Mouse (Mus musculus) urinary bladder, adult 2 months (tissue): ENCODE measurements around the gene Prkcq. TPM values are rescaled to one million over a fixed set of nuclear protein-coding genes. Genes with fewer than 3 reads are reported as not detected.

Experiments used
- DNase-seq: peaks from one replicate; pipeline ENCODE4 v3.0.0; 2022; ENCODE audit warnings: low spot score
- polyA plus RNA-seq: library from polyadenylated mRNA; depleted of rRNA; stranded (reverse); fragments of >200 nt; gene quantifications from 2 replicates; pipeline ENCODE4 v1.2.3, GENCODE M21; 2012; rRNA removed

Gene Prkcq
- polyA plus RNA-seq, result 5.4 and 5.7 TPM in 2 replicates

GRCm38 (mm10) chr2:11171754-11172501, at the start of gene Prkcq:
Gene Prkcq (plus strand): TSS chr2:11172108.
- peak; percentile 56 for DNase-seq

GRCm38 (mm10) chr2:11130881-11131280, 41.0 kb upstream of the Prkcq start:
- DNase-seq, result no peak

GRCm38 (mm10) chr2:11135718-11136117, 36.2 kb upstream of the Prkcq start:
- DNase-seq, result no peak

GRCm38 (mm10) chr2:11138076-11138475, 33.8 kb upstream of the Prkcq start:
- DNase-seq, result no peak

- DNase-seq, result no peak
Measured at GRCm38 (mm10) chr2:11139518-11140152, 32.3 kb upstream of the Prkcq start.

- no peak for DNase-seq
Measured at GRCm38 (mm10) chr2:11140385-11140784, 31.5 kb upstream of the Prkcq start.

- DNase-seq, result no peak
Measured at GRCm38 (mm10) chr2:11149091-11149490, 22.8 kb upstream of the Prkcq start.

- DNase-seq, result no peak
Measured at GRCm38 (mm10) chr2:11150975-11151374, 20.9 kb upstream of the Prkcq start.

- no peak for DNase-seq
Measured at GRCm38 (mm10) chr2:11151655-11152323, 20.1 kb upstream of the Prkcq start.

- DNase-seq, result no peak
Measured at GRCm38 (mm10) chr2:11159641-11160040, 12.3 kb upstream of the Prkcq start.

- no peak for DNase-seq
Measured at GRCm38 (mm10) chr2:11160696-11161095, 11.2 kb upstream of the Prkcq start.

GRCm38 (mm10) chr2:11161336-11161735, 10.6 kb upstream of the Prkcq start:
- DNase-seq, result no peak

- no peak for DNase-seq
Measured at GRCm38 (mm10) chr2:11162701-11163100, 9.2 kb upstream of the Prkcq start.

GRCm38 (mm10) chr2:11164170-11164569, 7.7 kb upstream of the Prkcq start:
- no peak for DNase-seq

- no peak for DNase-seq
Measured at GRCm38 (mm10) chr2:11169721-11170335, 2.1 kb upstream of the Prkcq start.

GRCm38 (mm10) chr2:11172831-11173414, 1.0 kb downstream of the Prkcq start:
- DNase-seq, result no peak

GRCm38 (mm10) chr2:11173521-11173920, 1.6 kb downstream of the Prkcq start:
- no peak for DNase-seq

- DNase-seq, result no peak
Measured at GRCm38 (mm10) chr2:11174101-11174500, 2.2 kb downstream of the Prkcq start.

- DNase-seq, result no peak
Measured at GRCm38 (mm10) chr2:11177880-11178279, 6.0 kb downstream of the Prkcq start.

GRCm38 (mm10) chr2:11181510-11181909, 9.6 kb downstream of the Prkcq start:
- no peak for DNase-seq

- no peak for DNase-seq
Measured at GRCm38 (mm10) chr2:11182096-11182495, 10.2 kb downstream of the Prkcq start.

- no peak for DNase-seq
Measured at GRCm38 (mm10) chr2:11183991-11184390, 12.1 kb downstream of the Prkcq start.
